ENCODE assay signal across 8 mouse cellular contexts in genomic region chr11:72266960-72267560, GRCm38 (mm10). TPM values are rescaled to one million over a fixed set of nuclear protein-coding genes. Genes with fewer than 3 reads are reported as not detected.
DNase-seq lines count a peak whose midpoint lies in the region; ATAC-seq lines count a peak whose summit lies in the region.

Gene Slc13a5, minus strand, starts transcription at chr11:72267222.

- ATAC-seq in hindbrain, embryonic 14.5 days (ENCODE audit: low FRiP score) = peak; percentile 60; the same call in 1 of the 2 replicates
- no peak for ATAC-seq in limb, embryonic 15.5 days (ENCODE audit: insufficient number of reproducible peaks, low FRiP score, low TSS enrichment, low read depth)
- ATAC-seq in stomach, embryonic 16.5 days (ENCODE audit: insufficient read depth, low FRiP score) = peak; percentile 5; the same call in 1 of the 2 replicates

- no peak within 1 kb of the TSS for H3K27ac ChIP-seq in hindbrain, embryonic 14.5 days
- H3K27ac ChIP-seq in limb, embryonic 15.5 days = no peak within 1 kb of the TSS
- no peak within 1 kb of the TSS for H3K27ac ChIP-seq in stomach, embryonic 16.5 days (ENCODE audit: low read length)

- H3K4me1 ChIP-seq in hindbrain, embryonic 14.5 days (replicated peaks; ENCODE audit: control insufficient read depth, insufficient read depth, low read length) = peaks cover 4% of the 10 kb centered on the region; the same call in 1 of the 2 replicates
- peaks cover 18% of the 10 kb centered on the region for H3K4me1 ChIP-seq in limb, embryonic 15.5 days
- H3K4me1 ChIP-seq in stomach, embryonic 16.5 days (ENCODE audit: control insufficient read depth, insufficient read depth, low read length) = peaks cover 8% of the 10 kb centered on the region; the same call in 1 of the 2 replicates

- 3% methylated on average over 36 of the region's 36 CpGs for WGBS in hindbrain, embryonic 14.5 days
- 5% methylated on average over 36 of the region's 36 CpGs for WGBS in limb, embryonic 15.5 days
- 3% methylated on average over 36 of the region's 36 CpGs for WGBS in stomach, embryonic 16.5 days

- H3K4me2 ChIP-seq in hindbrain, embryonic 14.5 days (replicated peaks) = peak within 1 kb of the TSS; percentile 72
- peak within 1 kb of the TSS; percentile 78 for H3K4me2 ChIP-seq in limb, embryonic 15.5 days
- peak within 1 kb of the TSS; percentile 89 for H3K4me2 ChIP-seq in stomach, embryonic 16.5 days (ENCODE audit: low read depth, low read length)

- peak within 1 kb of the TSS; percentile 34 for H3K4me3 ChIP-seq in hindbrain, embryonic 14.5 days (replicated peaks; ENCODE audit: low read length)
- peak within 1 kb of the TSS; percentile 41 for H3K4me3 ChIP-seq in limb, embryonic 15.5 days
- peak within 1 kb of the TSS; percentile 49 for H3K4me3 ChIP-seq in stomach, embryonic 16.5 days (replicated peaks; ENCODE audit: low read length)

- H3K9ac ChIP-seq in hindbrain, embryonic 14.5 days = peak within 1 kb of the TSS; percentile 47
- H3K9ac ChIP-seq in limb, embryonic 15.5 days = no peak within 1 kb of the TSS
- peak within 1 kb of the TSS; percentile 60 for H3K9ac ChIP-seq in stomach, embryonic 16.5 days (ENCODE audit: low read length)

- no peaks in the 10 kb centered on the region for H3K36me3 ChIP-seq in hindbrain, embryonic 14.5 days (replicated peaks; ENCODE audit: control insufficient read depth, insufficient read depth)
- no peaks in the 10 kb centered on the region for H3K36me3 ChIP-seq in limb, embryonic 15.5 days
- no peaks in the 10 kb centered on the region for H3K36me3 ChIP-seq in stomach, embryonic 16.5 days (ENCODE audit: control insufficient read depth, insufficient read depth, low read length)

- DNase-seq in adrenal gland, adult 2 months = peak; percentile 32
- DNase-seq in adrenal gland, postnatal 4 days (ENCODE audit: low spot score in 2 of 2) = no peak
- DNase-seq in right cerebral cortex, postnatal 14 days = peak; percentile 23
- no peak for DNase-seq in right cerebral cortex, adult 2 months (ENCODE audit: low spot score in 2 of 2)
- DNase-seq in hindbrain, embryonic 14.5 days (ENCODE audit: low spot score) = peak; percentile 39
- no peak for DNase-seq in spleen, postnatal 36 days (ENCODE audit: low spot score in 2 of 2)

- peaks cover 25% of the 10 kb centered on the region for H3K27me3 ChIP-seq in hindbrain, embryonic 14.5 days (ENCODE audit: control insufficient read depth, insufficient read depth, low read length)
- H3K27me3 ChIP-seq in limb, embryonic 15.5 days = peaks cover 47% of the 10 kb centered on the region
- peaks cover 25% of the 10 kb centered on the region for H3K27me3 ChIP-seq in stomach, embryonic 16.5 days (ENCODE audit: control insufficient read depth, insufficient read depth, low read length)

- no peaks in the 10 kb centered on the region for H3K9me3 ChIP-seq in hindbrain, embryonic 14.5 days (ENCODE audit: control insufficient read depth, low read length)
- no peaks in the 10 kb centered on the region for H3K9me3 ChIP-seq in limb, embryonic 15.5 days
- no peaks in the 10 kb centered on the region for H3K9me3 ChIP-seq in stomach, embryonic 16.5 days (replicated peaks; ENCODE audit: control insufficient read depth, low read length)

RNA-seq across cellular contexts. Expression of gene Slc13a5, which starts in this region (rescaled TPM):
- total RNA-seq in adrenal gland, adult 2 months (2021) = under 1 TPM; 0.20 to 0.38 TPM
- 0.08 and 0.12 TPM in 2 replicates for polyA plus RNA-seq in adrenal gland, adult 2 months (2012; rRNA removed)
- under 1 TPM; 0.25 to 0.51 TPM for total RNA-seq in adrenal gland, postnatal 4 days (2021)
- polyA plus RNA-seq in hindbrain, embryonic 14.5 days (2014; fragmentation: Nextera tagmentation; extraction: Ambion mirVana) = 2.0 and 2.8 TPM in 2 replicates
- polyA plus RNA-seq in limb, embryonic 15.5 days (2015; fragmentation: Nextera tagmentation; extraction: Ambion mirVana) = 3.2 and 4.5 TPM in 2 replicates
- 0.07 and 0.17 TPM in 2 replicates for polyA plus RNA-seq in stomach, embryonic 16.5 days (2015; fragmentation: Nextera tagmentation; extraction: Ambion mirVana)

Comparison
In these comparisons a context has a peak if more than half of its experiments do, and no peak if none do; other contexts are left out.
1. DNase-seq: peak in right cerebral cortex, postnatal 14 days (single experiment) and hindbrain, embryonic 14.5 days (single experiment); none in adrenal gland, postnatal 4 days (0 of 2), right cerebral cortex, adult 2 months (0 of 2) and spleen, postnatal 36 days (0 of 2).
2. Peak in DNase-seq in adrenal gland, adult 2 months; RNA of the gene not detected or under 1 TPM.
3. Peak in ATAC-seq, H3K4me3 ChIP-seq, H3K9ac ChIP-seq and H3K4me2 ChIP-seq in stomach, embryonic 16.5 days; RNA of the gene not detected or under 1 TPM.
4. Peak in every context shown above with its lines, with median percentiles within 50 percentile points of each other: H3K4me2 ChIP-seq and H3K4me3 ChIP-seq.